Mouse (Mus musculus): ENCODE measurements at regions not wholly inside any gene's neighbourhood (a gene's known extent, or its start where the extent isn't known, plus 50 kb on each side); places are given as distances from the start of the nearest gene placed in this dataset.

DNA sequence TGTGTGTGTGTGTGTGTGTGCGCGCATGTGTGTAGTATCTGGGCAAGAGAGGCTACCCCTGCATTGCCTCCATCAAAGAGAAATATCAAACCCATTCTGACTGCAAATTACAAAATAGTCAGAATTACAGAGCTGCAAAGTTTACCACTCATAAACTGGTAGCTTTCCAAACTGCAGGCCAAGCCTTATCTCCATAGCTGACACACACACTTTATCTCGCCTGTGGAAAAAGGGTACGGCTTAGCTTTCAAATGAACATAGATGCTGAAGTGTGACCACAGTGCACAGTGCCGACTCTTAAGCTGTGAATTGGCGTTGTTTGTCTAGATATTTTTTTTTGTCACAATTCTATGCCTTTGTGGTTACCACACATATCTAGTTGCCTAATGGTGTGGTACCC, 60.1 kb upstream of the Prickle1 start:
- ATAC-seq = no peak
- no peaks in the 10 kb centered on the region for H3K9me3 ChIP-seq (ENCODE audit: low read length)
- no peak overlapping the region for H3K4me2 ChIP-seq (ENCODE audit: low read depth, low read length)
- DNase-seq = no peak
- H3K36me3 ChIP-seq (replicated peaks; ENCODE audit: insufficient read depth, low read length) = no peaks in the 10 kb centered on the region
- no peak overlapping the region for H3K4me3 ChIP-seq (ENCODE audit: low read depth, low read length)
- H3K27me3 ChIP-seq (ENCODE audit: insufficient read depth, low read length) = no peaks in the 10 kb centered on the region
- no peak overlapping the region for H3K9ac ChIP-seq (replicated peaks)
- no peak overlapping the region for H3K27ac ChIP-seq (ENCODE audit: low read depth)
- WGBS (ENCODE audit: insufficient replicate concordance) = 68% methylated on average over 6 of the region's 6 CpGs
- TF ChIP-seq EP300 (IDR thresholded peaks at IDR 0.05; ENCODE audit: low read depth) = no peak
- TF ChIP-seq CTCF (IDR thresholded peaks at IDR 0.05; ENCODE audit: low read depth) = no peak
- no peaks in the 10 kb centered on the region for H3K4me1 ChIP-seq (ENCODE audit: insufficient read depth)

DNA sequence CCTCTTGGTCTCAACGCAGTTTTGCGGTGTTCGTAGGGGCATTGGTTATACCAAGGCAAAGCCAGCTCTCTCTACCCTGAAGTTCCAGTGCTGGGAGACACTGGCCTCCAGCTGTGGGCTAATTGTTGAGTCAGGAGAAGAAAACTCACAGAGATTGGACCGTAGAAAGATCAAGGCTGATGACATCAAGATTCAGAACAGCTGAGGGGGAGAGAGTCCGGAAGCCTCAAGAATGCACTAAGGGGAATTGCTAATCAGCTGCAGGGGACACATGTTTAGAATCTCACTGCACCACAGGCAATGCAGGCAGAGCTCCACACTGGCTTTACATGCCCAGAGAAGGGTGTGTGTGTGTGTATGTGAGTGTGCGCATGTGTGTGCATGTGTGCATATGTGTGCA, 59.6 kb upstream of the Prickle1 start:
- 92% methylated on average over 6 of the region's 6 CpGs for WGBS (ENCODE audit: insufficient replicate concordance)
- Histone ChIP-seq H3K9ac (replicated peaks) (no peak overlapping the region), H3K4me3 (ENCODE audit: low read depth, low read length) (no peak overlapping the region), H3K36me3 (replicated peaks; ENCODE audit: insufficient read depth, low read length) (no peaks in the 10 kb centered on the region), H3K4me2 (ENCODE audit: low read depth, low read length) (no peak overlapping the region), H3K4me1 (ENCODE audit: insufficient read depth) (no peaks in the 10 kb centered on the region), H3K9me3 (ENCODE audit: low read length) (no peaks in the 10 kb centered on the region), H3K27me3 (ENCODE audit: insufficient read depth, low read length) (no peaks in the 10 kb centered on the region), H3K27ac (ENCODE audit: low read depth) (no peak overlapping the region)
- DNase-seq (no peak), ATAC-seq (no peak)
- TF ChIP-seq CTCF (IDR thresholded peaks at IDR 0.05; ENCODE audit: low read depth) (no peak), EP300 (IDR thresholded peaks at IDR 0.05; ENCODE audit: low read depth) (no peak)

DNA sequence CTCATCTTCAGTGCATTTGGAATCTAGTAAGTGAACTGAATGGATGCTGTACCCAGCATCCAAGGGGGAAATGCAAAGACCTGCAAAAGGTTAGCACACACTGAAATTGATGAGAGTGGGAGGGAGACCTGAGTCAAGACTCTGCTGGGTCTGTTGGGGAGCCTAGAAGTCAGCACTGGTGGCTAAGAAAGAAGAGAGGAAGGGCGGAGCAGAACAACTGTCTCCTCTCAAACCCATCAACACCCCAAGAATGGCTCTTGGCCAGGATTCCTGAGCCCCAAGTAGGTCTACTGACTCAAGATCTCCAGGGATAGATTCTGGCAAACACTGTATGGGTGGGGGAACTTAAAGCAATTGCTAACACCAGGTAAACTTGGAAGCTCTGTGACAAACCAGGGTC, 57.7 kb upstream of the Prickle1 start:
- Histone ChIP-seq H3K36me3 (replicated peaks; ENCODE audit: insufficient read depth, low read length) (no peaks in the 10 kb centered on the region), H3K27me3 (ENCODE audit: insufficient read depth, low read length) (no peaks in the 10 kb centered on the region), H3K9me3 (ENCODE audit: low read length) (no peaks in the 10 kb centered on the region), H3K4me3 (ENCODE audit: low read depth, low read length) (no peak overlapping the region), H3K4me2 (ENCODE audit: low read depth, low read length) (no peak overlapping the region), H3K9ac (replicated peaks) (no peak overlapping the region), H3K4me1 (ENCODE audit: insufficient read depth) (no peaks in the 10 kb centered on the region), H3K27ac (ENCODE audit: low read depth) (no peak overlapping the region)
- TF ChIP-seq EP300 (IDR thresholded peaks at IDR 0.05; ENCODE audit: low read depth) (no peak), CTCF (IDR thresholded peaks at IDR 0.05; ENCODE audit: low read depth) (no peak)
- ATAC-seq (no peak), DNase-seq (no peak)
- WGBS (ENCODE audit: insufficient replicate concordance) = 69% methylated on average over 1 of the region's 1 CpGs

DNA sequence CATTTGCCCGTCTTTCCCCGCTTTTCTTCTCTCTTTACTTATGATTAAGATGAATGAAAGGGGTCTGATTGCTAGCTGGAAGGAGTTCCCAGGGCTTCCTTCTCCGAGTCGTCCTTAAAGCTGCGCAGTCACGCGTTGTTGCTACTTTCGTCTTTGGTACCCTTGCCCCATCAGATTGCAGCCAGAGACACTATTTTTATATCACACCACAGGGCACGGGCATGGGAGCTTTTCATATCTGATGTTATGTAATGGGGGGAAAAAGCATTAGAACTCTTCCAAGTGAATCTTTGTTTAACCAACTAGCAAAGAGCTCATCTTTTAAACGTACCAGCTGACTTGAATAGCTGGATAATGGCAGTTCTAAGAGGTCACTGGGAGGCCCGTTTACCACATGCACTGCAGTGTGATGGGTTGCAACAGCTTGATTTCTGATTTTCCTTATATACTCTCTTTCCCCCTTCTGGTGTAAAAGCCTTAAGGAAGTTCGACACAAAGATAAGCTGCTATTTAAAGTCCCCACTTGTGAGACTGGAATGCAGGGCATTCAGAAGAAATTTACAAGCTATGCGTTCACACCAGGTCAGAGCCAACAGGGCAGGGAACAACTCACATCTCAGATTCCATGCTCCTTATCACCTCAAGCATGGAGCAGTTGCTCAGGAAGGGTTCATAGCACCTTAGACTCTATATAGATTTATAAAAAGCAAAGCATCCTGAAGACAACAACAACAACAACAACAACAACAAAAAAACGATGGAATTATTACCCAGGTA, 55.5 kb upstream of the Prickle1 start:
- ATAC-seq (no peak), DNase-seq (no peak)
- H3K9me3 ChIP-seq (ENCODE audit: low read length) = no peaks in the 10 kb centered on the region
- H3K36me3 ChIP-seq (replicated peaks; ENCODE audit: insufficient read depth, low read length) = no peaks in the 10 kb centered on the region
- H3K27ac ChIP-seq (ENCODE audit: low read depth) = no peak overlapping the region
- TF ChIP-seq EP300 (IDR thresholded peaks at IDR 0.05; ENCODE audit: low read depth) (no peak), CTCF (IDR thresholded peaks at IDR 0.05; ENCODE audit: low read depth) (no peak)
- 58% methylated on average over 14 of the region's 14 CpGs for WGBS (ENCODE audit: insufficient replicate concordance)
- no peak overlapping the region for H3K4me2 ChIP-seq (ENCODE audit: low read depth, low read length)
- no peaks in the 10 kb centered on the region for H3K4me1 ChIP-seq (ENCODE audit: insufficient read depth)
- H3K27me3 ChIP-seq (ENCODE audit: insufficient read depth, low read length) = no peaks in the 10 kb centered on the region
- no peak overlapping the region for H3K4me3 ChIP-seq (ENCODE audit: low read depth, low read length)
- H3K9ac ChIP-seq (replicated peaks) = no peak overlapping the region

DNA sequence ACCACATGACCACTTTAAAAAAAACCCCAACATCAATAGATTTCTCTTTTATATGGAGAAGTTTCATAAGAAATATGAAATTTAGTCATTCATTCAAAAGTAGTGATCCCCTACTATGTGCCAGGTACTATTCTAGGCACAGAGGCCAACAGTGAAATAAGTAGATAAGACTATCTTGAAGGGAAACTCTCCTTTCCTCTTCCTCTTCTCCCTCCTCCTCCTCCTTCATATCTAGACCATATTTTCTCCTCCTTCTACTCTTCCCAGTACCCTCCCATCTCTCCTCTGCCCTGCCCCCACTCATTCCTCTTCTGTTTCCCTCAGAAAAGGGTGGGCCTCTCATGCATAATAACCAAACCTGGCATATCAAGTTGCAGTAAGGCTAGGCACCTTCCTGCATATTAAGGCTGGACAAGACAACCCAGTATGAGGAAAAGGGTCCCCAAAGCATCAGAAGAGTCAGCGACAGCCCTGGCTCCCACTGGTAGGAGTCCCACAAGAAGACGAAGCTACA, 54.4 kb upstream of the Prickle1 start:
- ATAC-seq (no peak), DNase-seq (no peak)
- H3K9me3 ChIP-seq (ENCODE audit: low read length) = no peaks in the 10 kb centered on the region
- 64% methylated on average over 2 of the region's 2 CpGs for WGBS (ENCODE audit: insufficient replicate concordance)
- no peak overlapping the region for H3K4me2 ChIP-seq (ENCODE audit: low read depth, low read length)
- no peak overlapping the region for H3K27ac ChIP-seq (ENCODE audit: low read depth)
- H3K36me3 ChIP-seq (replicated peaks; ENCODE audit: insufficient read depth, low read length) = no peaks in the 10 kb centered on the region
- no peak overlapping the region for H3K9ac ChIP-seq (replicated peaks)
- no peak for TF ChIP-seq CTCF (IDR thresholded peaks at IDR 0.05; ENCODE audit: low read depth)
- TF ChIP-seq EP300 (IDR thresholded peaks at IDR 0.05; ENCODE audit: low read depth) = no peak
- H3K27me3 ChIP-seq (ENCODE audit: insufficient read depth, low read length) = no peaks in the 10 kb centered on the region
- H3K4me1 ChIP-seq (ENCODE audit: insufficient read depth) = no peaks in the 10 kb centered on the region
- H3K4me3 ChIP-seq (ENCODE audit: low read depth, low read length) = no peak overlapping the region

DNA sequence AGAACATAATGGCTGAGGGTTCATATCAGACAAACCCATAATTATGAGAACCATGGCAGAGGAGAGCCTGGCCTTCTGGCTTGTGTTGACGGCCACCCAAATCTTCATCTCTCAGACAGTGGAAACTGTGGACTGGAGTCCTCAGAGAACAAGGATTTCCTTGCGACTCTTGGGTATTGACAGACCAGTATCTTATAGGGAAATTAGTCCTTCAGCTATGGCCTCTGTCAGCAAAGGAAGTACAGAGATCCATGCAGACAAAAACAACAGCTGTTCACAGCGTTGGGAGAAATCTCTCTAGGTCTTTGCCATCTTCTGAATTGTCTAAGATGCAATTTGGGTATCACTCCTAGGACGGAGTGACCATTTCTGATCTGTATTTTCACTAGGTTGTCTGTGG, 53.0 kb upstream of the Prickle1 start:
- no peak for TF ChIP-seq EP300 (IDR thresholded peaks at IDR 0.05; ENCODE audit: low read depth)
- no peak for TF ChIP-seq CTCF (IDR thresholded peaks at IDR 0.05; ENCODE audit: low read depth)
- no peak overlapping the region for H3K4me3 ChIP-seq (ENCODE audit: low read depth, low read length)
- 67% methylated on average over 4 of the region's 4 CpGs for WGBS (ENCODE audit: insufficient replicate concordance)
- no peaks in the 10 kb centered on the region for H3K9me3 ChIP-seq (ENCODE audit: low read length)
- no peak overlapping the region for H3K4me2 ChIP-seq (ENCODE audit: low read depth, low read length)
- ATAC-seq (no peak), DNase-seq (no peak)
- H3K4me1 ChIP-seq (ENCODE audit: insufficient read depth) = no peaks in the 10 kb centered on the region
- no peak overlapping the region for H3K9ac ChIP-seq (replicated peaks)
- H3K27ac ChIP-seq (ENCODE audit: low read depth) = no peak overlapping the region
- no peaks in the 10 kb centered on the region for H3K36me3 ChIP-seq (replicated peaks; ENCODE audit: insufficient read depth, low read length)
- no peaks in the 10 kb centered on the region for H3K27me3 ChIP-seq (ENCODE audit: insufficient read depth, low read length)
